Mouse (Mus musculus) cortical plate, adult 2 months (tissue): ENCODE results near the gene Ccdc148.

Source experiments
- CTCF ChIP-seq: fragments of 200-500 bp; IDR thresholded peaks from 2 replicates; pipeline ENCODE4 v1.5.1; 2011; ENCODE audit warnings: mild to moderate bottlenecking, control low read depth, low read length; ENCODE audit not compliant: insufficient read depth; ENCODE audit errors: extremely low read depth
- POLR2A ChIP-seq: fragments of 200-500 bp; IDR thresholded peaks from 2 replicates; pipeline ENCODE4 v1.6.1; 2011; ENCODE audit warnings: mild to moderate bottlenecking, low read length, control low read depth; ENCODE audit not compliant: insufficient read depth; ENCODE audit errors: extremely low read depth

GRCm38 (mm10) chr2:59129023-59129422 is 31.5 kb downstream of the Ccdc148 start:
- TF ChIP-seq CTCF (no peak), POLR2A (no peak)
